Mouse (Mus musculus) kidney, embryonic 14.5 days (tissue): ENCODE data around the gene Nat9. TPM values are rescaled to one million over a fixed set of nuclear protein-coding genes. Genes with fewer than 3 reads are reported as not detected.

Source experiments
- ATAC-seq: fragments of 200-750 bp; cut with Nextera tagmentation; 2 replicates; pipeline ENCODE4 v1.8.0; 2017; ENCODE audit warnings: moderate number of reproducible peaks, mild to moderate bottlenecking, moderate TSS enrichment, moderate library complexity; ENCODE audit not compliant: low FRiP score, low TSS enrichment
- H3K27ac ChIP-seq: fragments of 300-500 bp; sonication (generic); 2 replicates; pipeline ENCODE4 v1.5.1; 2014; ENCODE audit warnings: low read depth, mild to moderate bottlenecking, low read length, moderate library complexity, mixed read lengths
- H3K27me3 ChIP-seq: fragments of 300-500 bp; sonication (generic); 2 replicates; pipeline ENCODE4 v1.6.1; 2014; ENCODE audit warnings: mild to moderate bottlenecking, low read length; ENCODE audit not compliant: control insufficient read depth, insufficient read depth
- H3K36me3 ChIP-seq: fragments of 300-500 bp; sonication (generic); 2 replicates; pipeline ENCODE4 v1.6.1; 2014; ENCODE audit warnings: low read length, mixed read lengths; ENCODE audit not compliant: control insufficient read depth, insufficient read depth
- H3K4me1 ChIP-seq: fragments of 300-500 bp; sonication (generic); 2 replicates; pipeline ENCODE4 v1.6.1; 2014; ENCODE audit warnings: low read length, mixed read lengths; ENCODE audit not compliant: control insufficient read depth, insufficient read depth
- H3K4me2 ChIP-seq: fragments of 300-500 bp; sonication (generic); replicated peaks from 2 replicates; pipeline ENCODE4 v1.6.1; 2014; ENCODE audit warnings: low read depth, mild to moderate bottlenecking, low read length
- H3K4me3 ChIP-seq: fragments of 300-500 bp; sonication (generic); 2 replicates; pipeline ENCODE4 v1.5.1; 2014; ENCODE audit warnings: mild to moderate bottlenecking, low read length
- H3K9ac ChIP-seq: fragments of 300-500 bp; sonication (generic); 2 replicates; pipeline ENCODE4 v1.6.1; 2014; ENCODE audit warnings: low read depth, mild to moderate bottlenecking, low read length, moderate library complexity
- H3K9me3 ChIP-seq: fragments of 300-500 bp; sonication (generic); 2 replicates; pipeline ENCODE4 v1.6.1; 2016; ENCODE audit warnings: low read length; ENCODE audit not compliant: control insufficient read depth
- WGBS: fragments of 180-500 bp; shearing (Covaris S2); extraction: QIAGEN DNeasy Blood & Tissue Kit; methylation state at CpG from one replicate; pipeline ENCODE4 v1.1.7; 2014; 5-methylcytosine and 5-hydroxymethylcytosine counted together
- polyA plus RNA-seq: library from polyadenylated mRNA; unstranded; fragments of >200 nt; fragmentation: Nextera tagmentation; extraction: Ambion mirVana; gene quantifications from 2 replicates; pipeline ENCODE4 v1.2.1, GENCODE M21; 2014

Nat9 gene
- polyA plus RNA-seq, 1 experiment from 2014 or later, result 18.2 TPM

- Histone ChIP-seq H3K27me3 (no peaks in the 10 kb centered on the region), H3K9me3 (no peaks in the 10 kb centered on the region), H3K4me3 (no peak overlapping the region), H3K4me1 (0 out of 2 replicates have a peak, but pooled peaks cover 4% of the 10 kb centered on the region), H3K27ac (no peak overlapping the region), H3K9ac (no peak overlapping the region), H3K36me3 (peaks cover 14% of the 10 kb centered on the region; the same call in 1 of the 2 replicates), H3K4me2 (no peak overlapping the region)
- WGBS, result 75% methylated on average over 25 of the region's 25 CpGs
- no peak for ATAC-seq
Measured at GRCm38 (mm10) chr11:115208776-115209732, 21.4 kb upstream of the Nat9 start.

GRCm38 (mm10) chr11:115208126-115208525, 20.5 kb upstream of the Nat9 start:
- no peaks in the 10 kb centered on the region for H3K27me3 ChIP-seq
- no peak for ATAC-seq
- 77% methylated on average over 12 of the region's 12 CpGs for WGBS

GRCm38 (mm10) chr11:115202756-115203155, 15.1 kb upstream of the Nat9 start:
- no peaks in the 10 kb centered on the region for H3K4me1 ChIP-seq
- H3K4me3 ChIP-seq, result no peak overlapping the region
- 93% methylated on average over 9 of the region's 9 CpGs for WGBS
- no peaks in the 10 kb centered on the region for H3K9me3 ChIP-seq
- no peak for ATAC-seq
- peaks cover 16% of the 10 kb centered on the region; the same call in 1 of the 2 replicates for H3K36me3 ChIP-seq
- H3K9ac ChIP-seq, result no peak overlapping the region
- H3K4me2 ChIP-seq, result no peak overlapping the region
- H3K27ac ChIP-seq, result no peak overlapping the region
- no peaks in the 10 kb centered on the region for H3K27me3 ChIP-seq

More at GRCm38 (mm10) chr11:115208126-115208525, 20.5 kb upstream of the Nat9 start:
- peaks cover 14% of the 10 kb centered on the region; the same call in 1 of the 2 replicates for H3K36me3 ChIP-seq
- no peak overlapping the region for H3K4me2 ChIP-seq
- H3K4me3 ChIP-seq, result no peak overlapping the region
- H3K9ac ChIP-seq, result no peak overlapping the region
- no peaks in the 10 kb centered on the region for H3K9me3 ChIP-seq
- 0 out of 2 replicates have a peak, but pooled peaks cover 4% of the 10 kb centered on the region for H3K4me1 ChIP-seq
- H3K27ac ChIP-seq, result no peak overlapping the region

- Histone ChIP-seq H3K4me1 (no peaks in the 10 kb centered on the region), H3K36me3 (peaks cover 18% of the 10 kb centered on the region; the same call in 1 of the 2 replicates), H3K4me2 (no peak overlapping the region), H3K27me3 (no peaks in the 10 kb centered on the region), H3K4me3 (no peak overlapping the region), H3K9me3 (no peaks in the 10 kb centered on the region), H3K9ac (no peak overlapping the region), H3K27ac (no peak overlapping the region)
- 15% methylated on average over 12 of the region's 12 CpGs for WGBS
- peak; percentile 80 for ATAC-seq
Measured at GRCm38 (mm10) chr11:115202316-115202715, 14.7 kb upstream of the Nat9 start.

- Histone ChIP-seq H3K27me3 (no peaks in the 10 kb centered on the region), H3K36me3 (peaks cover 13% of the 10 kb centered on the region; the same call in 1 of the 2 replicates), H3K27ac (no peak overlapping the region), H3K4me1 (no peaks in the 10 kb centered on the region), H3K4me3 (no peak overlapping the region), H3K4me2 (no peak overlapping the region), H3K9ac (no peak overlapping the region), H3K9me3 (no peaks in the 10 kb centered on the region)
- ATAC-seq, result no peak
- WGBS, result 91% methylated on average over 4 of the region's 4 CpGs
Measured at GRCm38 (mm10) chr11:115200520-115200919, 12.9 kb upstream of the Nat9 start.

- no peak overlapping the region for H3K9ac ChIP-seq
- WGBS, result 54% methylated on average over 12 of the region's 12 CpGs
- no peaks in the 10 kb centered on the region for H3K27me3 ChIP-seq
- no peaks in the 10 kb centered on the region for H3K4me1 ChIP-seq
- peaks cover 9% of the 10 kb centered on the region; the same call in 1 of the 2 replicates for H3K36me3 ChIP-seq
- no peak overlapping the region for H3K4me2 ChIP-seq
- H3K9me3 ChIP-seq, result no peaks in the 10 kb centered on the region
- no peak for ATAC-seq
- no peak overlapping the region for H3K27ac ChIP-seq
- no peak overlapping the region for H3K4me3 ChIP-seq
Measured at GRCm38 (mm10) chr11:115198932-115199384, 11.3 kb upstream of the Nat9 start.

- WGBS, result 86% methylated on average over 8 of the region's 8 CpGs
- H3K27me3 ChIP-seq, result no peaks in the 10 kb centered on the region
- H3K4me2 ChIP-seq, result no peak overlapping the region
- no peak for ATAC-seq
- no peak overlapping the region for H3K9ac ChIP-seq
- no peaks in the 10 kb centered on the region for H3K9me3 ChIP-seq
- H3K27ac ChIP-seq, result no peak overlapping the region
- H3K4me1 ChIP-seq, result no peaks in the 10 kb centered on the region
- H3K36me3 ChIP-seq, result peaks cover 9% of the 10 kb centered on the region; the same call in 1 of the 2 replicates
- H3K4me3 ChIP-seq, result no peak overlapping the region
Measured at GRCm38 (mm10) chr11:115197558-115197957, 9.9 kb upstream of the Nat9 start.

GRCm38 (mm10) chr11:115195933-115196332, 8.3 kb upstream of the Nat9 start:
- Histone ChIP-seq H3K9me3 (no peaks in the 10 kb centered on the region), H3K27me3 (no peaks in the 10 kb centered on the region), H3K4me3 (no peak overlapping the region), H3K9ac (no peak overlapping the region), H3K27ac (no peak overlapping the region), H3K36me3 (peaks cover 9% of the 10 kb centered on the region; the same call in 1 of the 2 replicates), H3K4me2 (no peak overlapping the region), H3K4me1 (no peaks in the 10 kb centered on the region)
- ATAC-seq, result no peak
- 93% methylated on average over 5 of the region's 5 CpGs for WGBS

GRCm38 (mm10) chr11:115194693-115195092, 7.0 kb upstream of the Nat9 start:
- Histone ChIP-seq H3K36me3 (peaks cover 9% of the 10 kb centered on the region; the same call in 1 of the 2 replicates), H3K4me1 (no peaks in the 10 kb centered on the region), H3K27ac (no peak overlapping the region), H3K4me3 (no peak overlapping the region), H3K4me2 (no peak overlapping the region), H3K27me3 (no peaks in the 10 kb centered on the region), H3K9ac (no peak overlapping the region), H3K9me3 (no peaks in the 10 kb centered on the region)
- ATAC-seq, result no peak
- WGBS, result 92% methylated on average over 6 of the region's 6 CpGs
